In the genomic region with DNA sequence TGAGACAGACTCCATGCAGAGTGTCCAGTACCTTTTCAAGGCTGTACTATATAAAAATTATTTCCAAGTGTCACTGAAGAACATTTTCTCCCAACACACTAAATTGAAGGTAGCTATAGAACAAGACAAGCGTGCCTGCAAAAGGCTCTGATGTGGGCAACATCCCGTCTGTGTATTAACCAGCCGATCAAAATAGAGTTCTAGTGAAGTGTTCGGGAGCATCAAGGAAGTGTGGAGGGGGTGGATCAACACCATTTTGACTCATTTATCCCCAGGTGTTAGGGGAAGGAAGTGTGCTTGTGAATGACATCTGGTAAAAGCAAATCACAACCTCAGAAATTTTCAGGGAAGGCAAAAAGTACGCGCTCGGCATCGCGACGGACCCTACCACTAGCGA, we compare ENCODE assay signal across 8 mouse cellular contexts. TPM values are rescaled to one million over a fixed set of nuclear protein-coding genes. Genes with fewer than 3 reads are reported as not detected.
DNase-seq lines count a peak whose midpoint lies in the region; ATAC-seq and TF ChIP-seq lines count a peak whose summit lies in the region.

No protein-coding gene starts in this region.

- H3K4me1 ChIP-seq in heart, embryonic 10.5 days = 0 out of 2 replicates have a peak, but pooled peaks cover 2% of the 10 kb centered on the region
- peaks cover 10% of the 10 kb centered on the region for H3K4me1 ChIP-seq in limb, embryonic 10.5 days
- H3K4me1 ChIP-seq in stomach, postnatal 0 days (replicated peaks; ENCODE audit: control insufficient read depth, insufficient read depth) = no peaks in the 10 kb centered on the region

- H3K27ac ChIP-seq in heart, embryonic 10.5 days = no peak overlapping the region
- no peak overlapping the region for H3K27ac ChIP-seq in limb, embryonic 10.5 days
- H3K27ac ChIP-seq in stomach, postnatal 0 days (replicated peaks) = no peak overlapping the region

- H3K27me3 ChIP-seq in heart, embryonic 10.5 days (ENCODE audit: insufficient read depth, poor library complexity, severe bottlenecking) = peaks cover 39% of the 10 kb centered on the region
- peaks cover 41% of the 10 kb centered on the region for H3K27me3 ChIP-seq in limb, embryonic 10.5 days (ENCODE audit: low read depth, poor library complexity, severe bottlenecking)
- no peaks in the 10 kb centered on the region for H3K27me3 ChIP-seq in stomach, postnatal 0 days (ENCODE audit: control insufficient read depth, insufficient read depth, low read length)

- no peak overlapping the region for H3K9ac ChIP-seq in stomach, postnatal 0 days (ENCODE audit: low read length)

- H3K4me2 ChIP-seq in stomach, postnatal 0 days (replicated peaks; ENCODE audit: low read depth) = peak overlapping the region; percentile 66

- ATAC-seq in stomach, postnatal 0 days (ENCODE audit: low FRiP score, low TSS enrichment) = no peak

- H3K4me3 ChIP-seq in heart, embryonic 10.5 days = peak overlapping the region; percentile 70
- H3K4me3 ChIP-seq in limb, embryonic 10.5 days = peak overlapping the region; percentile 61
- H3K4me3 ChIP-seq in stomach, postnatal 0 days (ENCODE audit: low read depth, low read length) = peak overlapping the region; percentile 35

- TF ChIP-seq EP300 in stomach, postnatal 0 days (optimal IDR thresholded peaks at IDR 0.05) = no peak

- TF ChIP-seq CTCF in stomach, postnatal 0 days (IDR thresholded peaks at IDR 0.05; ENCODE audit: low read depth) = no peak

- no peak for DNase-seq in heart, embryonic 10.5 days (ENCODE audit: low spot score)
- DNase-seq in heart, adult 8-10 months (ENCODE audit: low spot score) = no peak
- DNase-seq in right cerebral cortex, adult 2 months (ENCODE audit: low spot score in 2 of 2) = peak; percentile 32 to 51
- no peak for DNase-seq in right cerebral cortex, postnatal 36 days (ENCODE audit: low spot score in 2 of 2)
- DNase-seq in limb, embryonic 10.5 days (ENCODE audit: low spot score) = no peak
- no peak for DNase-seq in stomach, postnatal 0 days (ENCODE audit: low spot score)
- DNase-seq in layer of hippocampus, adult 11-12 months (ENCODE audit: low spot score) = no peak
- DNase-seq in kidney, adult 18-20 months = no peak

- no peaks in the 10 kb centered on the region for H3K36me3 ChIP-seq in heart, embryonic 10.5 days
- no peaks in the 10 kb centered on the region for H3K36me3 ChIP-seq in limb, embryonic 10.5 days
- no peaks in the 10 kb centered on the region for H3K36me3 ChIP-seq in stomach, postnatal 0 days (ENCODE audit: control insufficient read depth, insufficient read depth, low read length)

- H3K9me3 ChIP-seq in heart, embryonic 10.5 days = no peaks in the 10 kb centered on the region
- H3K9me3 ChIP-seq in limb, embryonic 10.5 days (replicated peaks) = no peaks in the 10 kb centered on the region
- H3K9me3 ChIP-seq in stomach, postnatal 0 days (ENCODE audit: control insufficient read depth, low read length) = no peaks in the 10 kb centered on the region

- 7% methylated on average over 11 of the region's 11 CpGs for WGBS in heart, embryonic 10.5 days
- WGBS in limb, embryonic 10.5 days = 10% methylated on average over 11 of the region's 11 CpGs
- WGBS in stomach, postnatal 0 days = 7% methylated on average over 11 of the region's 11 CpGs

RNA-seq across cellular contexts. Expression of a gene that starts 0.7 kb away (rescaled TPM):
- polyA plus RNA-seq in heart, embryonic 10.5 days (2016; fragmentation: Nextera tagmentation; extraction: Ambion mirVana) = 0.46 and 0.62 TPM in 2 replicates
- under 1 TPM in 2 of 4 experiments, not detected in 2; 0.12 to 0.20 TPM for total RNA-seq in heart, adult 8-10 months (2022)
- polyA plus RNA-seq in limb, embryonic 10.5 days (2016; fragmentation: Nextera tagmentation; extraction: Ambion mirVana) = 0.43 and 1.2 TPM in 2 replicates
- 1.3 TPM in 2 replicates for polyA plus RNA-seq in stomach, postnatal 0 days (2015; fragmentation: Nextera tagmentation; extraction: Ambion mirVana)

Comparison
In these comparisons a context has a peak if more than half of its experiments do, and no peak if none do; other contexts are left out.
1. DNase-seq: peak in right cerebral cortex, adult 2 months (2 of 2); none in heart, embryonic 10.5 days (single experiment), heart, adult 8-10 months (single experiment), right cerebral cortex, postnatal 36 days (0 of 2), limb, embryonic 10.5 days (single experiment), stomach, postnatal 0 days (single experiment), layer of hippocampus, adult 11-12 months (single experiment) and kidney, adult 18-20 months (single experiment).
2. Peak in every context shown above with its lines, with median percentiles within 50 percentile points of each other: H3K4me3 ChIP-seq.